Mouse (Mus musculus) thymus, adult 2 months (tissue): ENCODE data around the gene Nin. TPM values are rescaled to one million over a fixed set of nuclear protein-coding genes. Genes with fewer than 3 reads are reported as not detected.

Source experiments
- DNase-seq: peaks from one replicate; pipeline ENCODE4 v3.0.0; 2021
- H3K27ac ChIP-seq: fragments of 200-500 bp; 2 replicates; pipeline ENCODE4 v1.5.1; 2012; ENCODE audit warnings: low read length, control low read depth; ENCODE audit not compliant: control insufficient read depth, insufficient read depth
- H3K27me3 ChIP-seq: fragments of 200-500 bp; 2 replicates; pipeline ENCODE4 v1.6.1; 2012; ENCODE audit warnings: mild to moderate bottlenecking, low read length, moderate library complexity, mixed read lengths; ENCODE audit not compliant: control insufficient read depth, insufficient read depth
- H3K36me3 ChIP-seq: fragments of 200-500 bp; 2 replicates; pipeline ENCODE4 v1.6.1; 2012; ENCODE audit warnings: mild to moderate bottlenecking, low read length, moderate library complexity; ENCODE audit not compliant: control insufficient read depth, insufficient read depth
- H3K4me1 ChIP-seq: fragments of 200-500 bp; replicated peaks from 2 replicates; pipeline ENCODE4 v1.6.1; 2012; ENCODE audit warnings: low read length; ENCODE audit not compliant: control insufficient read depth, insufficient read depth
- H3K4me3 ChIP-seq: fragments of 200-500 bp; 2 replicates; pipeline ENCODE4 v1.5.1; 2012; ENCODE audit warnings: mild to moderate bottlenecking, low read length, control low read depth, moderate library complexity; ENCODE audit not compliant: control insufficient read depth, insufficient read depth
- CTCF ChIP-seq: fragments of 200-500 bp; IDR thresholded peaks from 2 replicates; pipeline ENCODE4 v1.5.1; 2012; ENCODE audit warnings: mild to moderate bottlenecking, control low read depth, low read length, moderate library complexity, borderline replicate concordance; ENCODE audit not compliant: control insufficient read depth, poor library complexity, insufficient read depth; ENCODE audit errors: extremely low read depth
- POLR2A ChIP-seq: fragments of 200-500 bp; IDR thresholded peaks from 2 replicates; pipeline ENCODE4 v1.6.1; 2012; ENCODE audit warnings: mild to moderate bottlenecking, low read length, control low read depth, moderate library complexity; ENCODE audit not compliant: control insufficient read depth, poor library complexity, insufficient read depth; ENCODE audit errors: extremely low read depth
- WGBS: fragments of 180-500 bp; shearing (Covaris S2); methylation state at CpG from one replicate; pipeline ENCODE4 v1.1.7; 2018; 5-methylcytosine and 5-hydroxymethylcytosine counted together
- polyA plus RNA-seq: library from polyadenylated mRNA; depleted of rRNA; stranded (reverse); fragments of >200 nt; gene quantifications from 2 replicates; pipeline ENCODE4 v1.2.3, GENCODE M21; 2012

Nin gene
- polyA plus RNA-seq, 1 experiment = 21.8 TPM

DNA sequence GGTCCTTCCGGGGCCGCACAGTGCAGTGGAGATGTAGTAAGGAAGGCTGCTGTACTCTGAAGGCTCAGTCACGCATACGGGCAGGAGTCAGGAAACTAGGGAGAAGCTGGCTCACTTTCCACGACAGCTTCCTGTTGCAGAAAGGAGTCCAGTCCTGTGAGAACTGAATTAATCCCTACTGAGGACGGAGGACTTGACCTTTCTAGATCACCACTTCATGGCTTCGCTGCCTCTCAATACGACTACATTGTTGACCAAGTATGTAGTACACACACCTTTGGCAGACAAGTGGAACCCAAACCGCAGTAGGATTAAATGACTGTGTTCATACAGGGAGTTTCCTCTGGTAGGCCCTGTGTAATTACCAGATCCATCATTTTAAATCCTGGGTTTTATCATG, 24.1 kb upstream of the Nin start:
- TF ChIP-seq POLR2A (no peak), CTCF (no peak)
- H3K27ac ChIP-seq = no peak overlapping the region
- H3K36me3 ChIP-seq = no peaks in the 10 kb centered on the region
- WGBS = 87% methylated on average over 9 of the region's 9 CpGs
- no peaks in the 10 kb centered on the region for H3K27me3 ChIP-seq
- DNase-seq = no peak
- peaks cover 26% of the 10 kb centered on the region for H3K4me1 ChIP-seq
- no peak overlapping the region for H3K4me3 ChIP-seq

- no peak for TF ChIP-seq CTCF
- no peak for TF ChIP-seq POLR2A
- 88% methylated on average over 4 of the region's 4 CpGs for WGBS
- no peak overlapping the region for H3K27ac ChIP-seq
- H3K27me3 ChIP-seq = no peaks in the 10 kb centered on the region
- H3K4me1 ChIP-seq = peaks cover 26% of the 10 kb centered on the region
- H3K36me3 ChIP-seq = no peaks in the 10 kb centered on the region
- H3K4me3 ChIP-seq = no peak overlapping the region
- DNase-seq = no peak
Observed at GRCm38 (mm10) chr12:70137095-70137494, 23.6 kb upstream of the Nin start.

DNA sequence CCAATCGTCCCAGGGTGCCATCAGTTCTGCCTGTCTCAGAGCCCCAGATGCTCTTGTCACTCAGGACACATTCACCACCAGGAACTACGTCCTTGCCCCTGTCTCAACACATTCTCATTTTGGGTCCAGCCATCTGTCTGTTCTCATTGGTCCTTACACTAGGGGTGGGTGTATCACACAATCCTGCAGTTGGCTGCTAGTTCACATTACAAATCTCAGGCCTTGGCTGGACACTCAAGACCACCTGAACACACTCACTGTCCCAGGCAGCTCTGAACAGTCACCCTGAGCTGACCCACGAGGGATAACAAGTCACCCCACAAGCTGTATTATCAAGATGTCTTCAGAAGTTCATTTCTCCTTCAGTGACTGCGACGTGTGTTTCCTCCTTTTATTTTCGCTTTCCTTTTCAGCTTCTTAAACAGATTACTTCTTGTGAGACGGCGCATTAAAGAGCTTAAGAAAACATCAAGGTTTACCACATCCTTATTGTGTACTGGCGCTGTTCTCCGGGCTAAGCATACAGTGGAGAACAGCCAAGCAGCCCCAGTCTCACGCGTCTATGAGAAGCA, 22.8 kb upstream of the Nin start:
- DNase-seq = peak; percentile 61
- Histone ChIP-seq H3K4me3 (peak overlapping the region; percentile 68), H3K27ac (peak overlapping the region; percentile 99), H3K4me1 (peaks cover 27% of the 10 kb centered on the region), H3K36me3 (no peaks in the 10 kb centered on the region), H3K27me3 (no peaks in the 10 kb centered on the region)
- WGBS = 4% methylated on average over 12 of the region's 12 CpGs
- TF ChIP-seq CTCF (no peak), POLR2A (no peak)

- TF ChIP-seq CTCF = no peak
- no peak for TF ChIP-seq POLR2A
- Histone ChIP-seq H3K4me3 (no peak overlapping the region), H3K27ac (no peak overlapping the region), H3K36me3 (no peaks in the 10 kb centered on the region), H3K27me3 (no peaks in the 10 kb centered on the region), H3K4me1 (peaks cover 30% of the 10 kb centered on the region)
- WGBS = 94% methylated on average over 20 of the region's 20 CpGs
- no peak for DNase-seq
Observed at GRCm38 (mm10) chr12:70134627-70135235, 21.2 kb upstream of the Nin start.

DNA sequence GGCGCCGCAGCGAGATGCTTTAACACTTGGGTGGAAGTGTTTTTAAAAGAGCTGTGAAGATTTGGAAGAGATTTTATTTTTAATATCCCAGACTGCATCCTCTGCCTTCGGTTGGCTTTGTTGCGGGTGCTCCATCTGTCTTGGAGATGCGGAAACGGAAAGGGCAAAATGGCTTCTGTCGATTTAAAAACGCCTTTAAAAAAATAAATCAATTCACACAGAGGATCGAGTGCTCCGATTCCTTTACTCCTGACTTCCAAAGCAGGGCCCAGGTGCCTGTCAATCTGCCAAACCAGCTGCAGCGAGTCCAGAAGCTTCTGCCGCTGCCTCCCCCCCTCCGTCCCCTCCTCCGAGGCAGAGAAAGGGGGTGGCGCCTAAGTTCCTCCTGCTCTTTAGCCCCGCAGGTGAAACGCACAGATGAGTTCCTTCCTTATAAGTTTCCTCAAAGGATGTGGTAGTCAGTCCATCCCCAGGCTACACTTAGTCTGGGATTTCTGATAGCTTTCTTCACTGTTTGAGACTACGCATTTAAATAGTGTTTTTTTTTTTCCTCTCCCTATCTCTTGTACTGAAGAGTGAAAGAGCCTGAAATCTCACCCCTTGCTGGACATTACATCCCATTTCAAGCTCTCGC, 17.6 kb upstream of the Nin start:
- Histone ChIP-seq H3K4me1 (peaks cover 25% of the 10 kb centered on the region), H3K4me3 (no peak overlapping the region), H3K27ac (no peak overlapping the region), H3K27me3 (no peaks in the 10 kb centered on the region), H3K36me3 (no peaks in the 10 kb centered on the region)
- WGBS = 49% methylated on average over 20 of the region's 20 CpGs
- TF ChIP-seq POLR2A (no peak), CTCF (no peak)
- peak; percentile 44 for DNase-seq

- WGBS = 29% methylated on average over 5 of the region's 5 CpGs
- no peak overlapping the region for H3K27ac ChIP-seq
- no peak overlapping the region for H3K4me3 ChIP-seq
- peak; percentile 56 for DNase-seq
- H3K4me1 ChIP-seq = peaks cover 9% of the 10 kb centered on the region
- H3K36me3 ChIP-seq = no peaks in the 10 kb centered on the region
- H3K27me3 ChIP-seq = no peaks in the 10 kb centered on the region
- no peak for TF ChIP-seq CTCF
- no peak for TF ChIP-seq POLR2A
Observed at GRCm38 (mm10) chr12:70129105-70129504, 15.6 kb upstream of the Nin start.
